Mouse (Mus musculus) spleen, adult 2 months (tissue): ENCODE data around the gene Frs3. TPM values are rescaled to one million over a fixed set of nuclear protein-coding genes. Genes with fewer than 3 reads are reported as not detected.
"Not testable (repeated sequence)": the region's sequence is repeated elsewhere in the genome, so short reads cannot be mapped to it uniquely, and the experiment has no call there.

Source experiments
- DNase-seq, 2 experiments: peaks; one replicate each; pipeline versions ENCODE4 v3.0.0 to v3.0.0-alpha.2; 2012 to 2021; ENCODE audit warnings: low spot score in 2 of 2, low read depth in 1 of 2
- H3K27ac ChIP-seq: fragments of 200-500 bp; 2 replicates; pipeline ENCODE4 v1.5.1; 2012; ENCODE audit warnings: low read length, inconsistent platforms; ENCODE audit not compliant: insufficient read depth
- H3K27me3 ChIP-seq: fragments of 200-500 bp; 2 replicates; pipeline ENCODE4 v1.6.1; 2012; ENCODE audit warnings: mild to moderate bottlenecking, moderate library complexity, low read length, inconsistent platforms; ENCODE audit not compliant: control insufficient read depth, insufficient read depth
- H3K36me3 ChIP-seq: fragments of 200-500 bp; 2 replicates; pipeline ENCODE4 v1.6.1; 2012; ENCODE audit warnings: mild to moderate bottlenecking, low read length, inconsistent platforms; ENCODE audit not compliant: control insufficient read depth, insufficient read depth
- H3K4me1 ChIP-seq: fragments of 200-500 bp; 2 replicates; pipeline ENCODE4 v1.6.1; 2011; ENCODE audit warnings: inconsistent platforms; ENCODE audit not compliant: control insufficient read depth, insufficient read depth, insufficient read length
- H3K4me3 ChIP-seq: fragments of 200-500 bp; 2 replicates; pipeline ENCODE4 v1.5.1; 2011; ENCODE audit warnings: mild to moderate bottlenecking, inconsistent platforms; ENCODE audit not compliant: insufficient read depth, insufficient read length; ENCODE audit errors: extremely low read depth
- CTCF ChIP-seq: fragments of 200-500 bp; IDR thresholded peaks from 2 replicates; pipeline ENCODE4 v1.5.1; 2011; ENCODE audit warnings: mild to moderate bottlenecking, inconsistent platforms; ENCODE audit not compliant: insufficient read depth, insufficient read length, insufficient replicate concordance; ENCODE audit errors: extremely low read depth
- POLR2A ChIP-seq: fragments of 200-500 bp; IDR thresholded peaks from 2 replicates; pipeline ENCODE4 v1.6.1; 2011; ENCODE audit warnings: low read depth, low read length, inconsistent platforms
- WGBS: fragments of 180-500 bp; shearing (Covaris S2); methylation state at CpG from one replicate; pipeline ENCODE4 v1.1.7; 2018; 5-methylcytosine and 5-hydroxymethylcytosine counted together
- polyA plus RNA-seq: library from polyadenylated mRNA; depleted of rRNA; stranded (reverse); fragments of >200 nt; gene quantifications from 2 replicates; pipeline ENCODE4 v1.2.3, GENCODE M21; 2012; rRNA removed

Frs3 gene
- polyA plus RNA-seq = 4.7 and 5.9 TPM in 2 replicates

- peaks cover 5% of the 10 kb centered on the region; the same call in 1 of the 2 replicates for H3K4me1 ChIP-seq
- H3K27me3 ChIP-seq = no peaks in the 10 kb centered on the region
- WGBS = 3% methylated on average over 56 of the region's 58 CpGs
- H3K4me3 ChIP-seq = peak within 1 kb of the TSS; percentile 80
- DNase-seq = peak in 1 of 2 experiments; percentile 55
- H3K27ac ChIP-seq = peak within 1 kb of the TSS; percentile 53
- H3K36me3 ChIP-seq = peaks cover 2% of the 10 kb centered on the region; the same call in 1 of the 2 replicates
- TF ChIP-seq POLR2A (no peak), CTCF (no peak)
Observed at GRCm38 (mm10) chr17:47688608-47689575, at the start of gene Frs3. Frs3 (plus strand) TSS chr17:47689030.

GRCm38 (mm10) chr17:47642992-47643391, 45.8 kb upstream of the Frs3 start:
- H3K36me3 ChIP-seq = no peaks in the 10 kb centered on the region
- H3K27ac ChIP-seq = no peak overlapping the region
- TF ChIP-seq POLR2A = no peak
- no peak for TF ChIP-seq CTCF
- no peak for DNase-seq
- H3K4me3 ChIP-seq = no peak overlapping the region
- no peaks in the 10 kb centered on the region for H3K4me1 ChIP-seq
- 84% methylated on average over 2 of the region's 2 CpGs for WGBS
- no peaks in the 10 kb centered on the region for H3K27me3 ChIP-seq

GRCm38 (mm10) chr17:47646683-47647082, 42.1 kb upstream of the Frs3 start:
- 80% methylated on average over 1 of the region's 1 CpGs for WGBS
- H3K27ac ChIP-seq = no peak overlapping the region

GRCm38 (mm10) chr17:47648966-47649365, 39.9 kb upstream of the Frs3 start:
- Histone ChIP-seq H3K27me3 (no peaks in the 10 kb centered on the region), H3K36me3 (no peaks in the 10 kb centered on the region), H3K4me1 (no peaks in the 10 kb centered on the region), H3K27ac (no peak overlapping the region), H3K4me3 (no peak overlapping the region)
- no peak for DNase-seq
- WGBS = 88% methylated on average over 4 of the region's 4 CpGs
- no peak for TF ChIP-seq CTCF
- TF ChIP-seq POLR2A = no peak

More at GRCm38 (mm10) chr17:47646683-47647082, 42.1 kb upstream of the Frs3 start:
- TF ChIP-seq POLR2A = no peak
- TF ChIP-seq CTCF = peak; percentile 12; the same call in 1 of the 2 replicates
- Histone ChIP-seq H3K36me3 (no peaks in the 10 kb centered on the region), H3K4me1 (no peaks in the 10 kb centered on the region), H3K27me3 (no peaks in the 10 kb centered on the region), H3K4me3 (no peak overlapping the region)
- DNase-seq = peak; percentile 15 to 55

GRCm38 (mm10) chr17:47651953-47652352, 36.9 kb upstream of the Frs3 start:
- no peak overlapping the region for H3K4me3 ChIP-seq
- no peaks in the 10 kb centered on the region for H3K4me1 ChIP-seq
- H3K36me3 ChIP-seq = no peaks in the 10 kb centered on the region
- H3K27ac ChIP-seq = no peak overlapping the region
- no peak for DNase-seq
- 89% methylated on average over 2 of the region's 2 CpGs for WGBS
- no peaks in the 10 kb centered on the region for H3K27me3 ChIP-seq
- TF ChIP-seq POLR2A = no peak
- no peak for TF ChIP-seq CTCF

GRCm38 (mm10) chr17:47654346-47654745, 34.5 kb upstream of the Frs3 start:
- WGBS = 93% methylated on average over 8 of the region's 8 CpGs
- H3K27ac ChIP-seq, H3K4me3 ChIP-seq, H3K36me3 ChIP-seq, H3K27me3 ChIP-seq, H3K4me1 ChIP-seq, DNase-seq: not testable (repeated sequence)

- no peak overlapping the region for H3K4me3 ChIP-seq
- WGBS = 89% methylated on average over 5 of the region's 5 CpGs
- no peaks in the 10 kb centered on the region for H3K27me3 ChIP-seq
- TF ChIP-seq POLR2A (no peak), CTCF (no peak)
- no peaks in the 10 kb centered on the region for H3K4me1 ChIP-seq
- DNase-seq = no peak
- no peaks in the 10 kb centered on the region for H3K36me3 ChIP-seq
- no peak overlapping the region for H3K27ac ChIP-seq
Observed at GRCm38 (mm10) chr17:47655697-47656096, 33.1 kb upstream of the Frs3 start.
